Mouse (Mus musculus) thymus, adult 2 months (tissue): ENCODE data around the gene Dnah5.
"Not testable (repeated sequence)": the region's sequence is repeated elsewhere in the genome, so short reads cannot be mapped to it uniquely, and the experiment has no call there.

Source experiments
- CTCF ChIP-seq: fragments of 200-500 bp; IDR thresholded peaks from 2 replicates; pipeline ENCODE4 v1.5.1; 2012; ENCODE audit warnings: mild to moderate bottlenecking, control low read depth, low read length, moderate library complexity, borderline replicate concordance; ENCODE audit not compliant: control insufficient read depth, poor library complexity, insufficient read depth; ENCODE audit errors: extremely low read depth
- POLR2A ChIP-seq: fragments of 200-500 bp; IDR thresholded peaks from 2 replicates; pipeline ENCODE4 v1.6.1; 2012; ENCODE audit warnings: mild to moderate bottlenecking, low read length, control low read depth, moderate library complexity; ENCODE audit not compliant: control insufficient read depth, poor library complexity, insufficient read depth; ENCODE audit errors: extremely low read depth

DNA sequence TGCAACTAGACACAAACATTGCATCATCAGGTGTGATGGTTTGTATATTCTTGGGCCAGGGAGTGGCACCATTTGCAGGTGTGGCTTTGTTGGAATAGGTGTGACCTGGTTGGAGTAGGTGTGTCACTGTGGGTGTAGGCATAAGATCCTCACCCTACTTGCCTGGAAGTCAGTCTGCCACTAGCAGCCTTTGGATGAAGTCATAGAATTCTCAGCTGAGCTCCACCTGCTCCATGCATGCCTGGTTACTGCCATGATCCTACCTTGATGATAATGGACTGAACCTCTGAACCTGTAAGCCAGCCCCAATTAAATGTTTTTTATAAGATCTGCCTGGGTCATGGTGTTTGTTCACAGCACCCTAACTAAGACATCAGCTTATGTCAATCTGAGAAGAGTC is 190.2 kb downstream of the Dnah5 start:
- TF ChIP-seq POLR2A, CTCF: not testable (repeated sequence)
